Mouse (Mus musculus): Measurements from ENCODE around the gene Rbm10.

- no peak for TF ChIP-seq POLR2A (IDR thresholded peaks at IDR 0.05; ENCODE audit: borderline replicate concordance, insufficient read depth, low read length)
- no peak for TF ChIP-seq CTCF (IDR thresholded peaks at IDR 0.05; ENCODE audit: borderline replicate concordance, insufficient read depth, low read depth, low read length)
These were observed 44.6 kb upstream of the Rbm10 start for GRCm38 (mm10) chrX:20572683-20573082.
